Mouse (Mus musculus): ENCODE measurements around the gene Rnf43.

GRCm38 (mm10) chr11:87616790-87617474 lies 45.6 kb upstream of the Rnf43 start, which contains the start of gene Hsf5:
- TF ChIP-seq POLR2A (IDR thresholded peaks at IDR 0.05; ENCODE audit: control insufficient read depth in 1 of 2, insufficient read depth in 1 of 2, low read depth in 1 of 2, low read length in 2 of 2, poor library complexity in 1 of 2): no peak
- no peak for TF ChIP-seq ZNF384 (IDR thresholded peaks at IDR 0.05; ENCODE audit: low read depth, low read length)
- TF ChIP-seq CTCF (IDR thresholded peaks at IDR 0.05 in 2 of 3, conservative IDR thresholded peaks at IDR 0.05 in 1 of 3; ENCODE audit: control insufficient read depth in 1 of 3, insufficient read depth in 1 of 3, low read depth in 2 of 3, low read length in 3 of 3, poor library complexity in 1 of 3, severe bottlenecking in 1 of 3): no peak
- TF ChIP-seq BHLHE40 (IDR thresholded peaks at IDR 0.05; ENCODE audit: borderline replicate concordance, low read depth, low read length): no peak
- TF ChIP-seq RCOR1 (IDR thresholded peaks at IDR 0.05; ENCODE audit: low read depth, low read length): no peak
- TF ChIP-seq POLR2AphosphoS5 (IDR thresholded peaks at IDR 0.05; ENCODE audit: borderline replicate concordance, low read depth, low read length): no peak
- no peak for TF ChIP-seq E2F4 (IDR thresholded peaks at IDR 0.05; ENCODE audit: borderline replicate concordance, low read depth, low read length)
